Mouse (Mus musculus) intestine, embryonic 16.5 days (tissue): ENCODE results near the gene Adamts14. TPM values are rescaled to one million over a fixed set of nuclear protein-coding genes. Genes with fewer than 3 reads are reported as not detected.

Experiments
- ATAC-seq: fragments of 200-750 bp; cut with Nextera tagmentation; 2 replicates; pipeline ENCODE4 v1.8.0; 2017; ENCODE audit warnings: moderate TSS enrichment, moderate library complexity
- H3K27ac ChIP-seq: fragments of 300-500 bp; sonication (generic); 2 replicates; pipeline ENCODE4 v1.5.1; 2014; ENCODE audit warnings: mild to moderate bottlenecking, low read length
- H3K27me3 ChIP-seq: fragments of 300-500 bp; sonication (generic); replicated peaks from 2 replicates; pipeline ENCODE4 v1.6.1; 2014; ENCODE audit warnings: low read length, control low read depth, mixed read lengths; ENCODE audit not compliant: control insufficient read depth, insufficient read depth
- H3K36me3 ChIP-seq: fragments of 300-500 bp; sonication (generic); 2 replicates; pipeline ENCODE4 v1.6.1; 2014; ENCODE audit warnings: low read length, control low read depth; ENCODE audit not compliant: control insufficient read depth, insufficient read depth
- H3K4me1 ChIP-seq: fragments of 300-500 bp; sonication (generic); 2 replicates; pipeline ENCODE4 v1.6.1; 2014; ENCODE audit warnings: low read length, control low read depth, mixed read lengths; ENCODE audit not compliant: control insufficient read depth, insufficient read depth
- H3K4me2 ChIP-seq: fragments of 300-500 bp; sonication (generic); 2 replicates; pipeline ENCODE4 v1.6.1; 2014; ENCODE audit warnings: low read depth, low read length, control low read depth
- H3K4me3 ChIP-seq: fragments of 300-500 bp; sonication (generic); 2 replicates; pipeline ENCODE4 v1.5.1; 2014; ENCODE audit warnings: mild to moderate bottlenecking, low read length
- H3K9ac ChIP-seq: fragments of 300-500 bp; sonication (generic); 2 replicates; pipeline ENCODE4 v1.6.1; 2014; ENCODE audit warnings: low read depth, low read length
- H3K9me3 ChIP-seq: fragments of 300-500 bp; sonication (generic); 2 replicates; pipeline ENCODE4 v1.6.1; 2016; ENCODE audit warnings: low read length, control low read depth; ENCODE audit not compliant: control insufficient read depth
- WGBS: fragments of 180-500 bp; shearing (Covaris S2); extraction: QIAGEN DNeasy Blood & Tissue Kit; methylation state at CpG from one replicate; pipeline ENCODE4 v1.1.7; 2014; 5-methylcytosine and 5-hydroxymethylcytosine counted together
- polyA plus RNA-seq: library from polyadenylated mRNA; unstranded; fragments of >200 nt; fragmentation: Nextera tagmentation; extraction: Ambion mirVana; gene quantifications from 2 replicates; pipeline ENCODE4 v1.2.1, GENCODE M21; 2015

Adamts14 gene
- polyA plus RNA-seq, 1 experiment from 2014 or later = 0.75 TPM

GRCm38 (mm10) chr10:61203930-61204329 is 69.3 kb downstream of the Adamts14 start:
- Histone ChIP-seq H3K27me3 (no peaks in the 10 kb centered on the region), H3K9ac (no peak overlapping the region), H3K27ac (no peak overlapping the region), H3K4me1 (no peaks in the 10 kb centered on the region), H3K4me3 (no peak overlapping the region), H3K4me2 (no peak overlapping the region), H3K36me3 (no peaks in the 10 kb centered on the region), H3K9me3 (no peaks in the 10 kb centered on the region)
- 68% methylated on average over 3 of the region's 3 CpGs for WGBS
- ATAC-seq = no peak

GRCm38 (mm10) chr10:61201596-61202318 is 71.5 kb downstream of the Adamts14 start:
- 76% methylated on average over 12 of the region's 12 CpGs for WGBS
- ATAC-seq = no peak
- no peak overlapping the region for H3K4me2 ChIP-seq
- no peaks in the 10 kb centered on the region for H3K9me3 ChIP-seq
- H3K9ac ChIP-seq = no peak overlapping the region
- H3K27me3 ChIP-seq = no peaks in the 10 kb centered on the region
- no peak overlapping the region for H3K27ac ChIP-seq
- no peaks in the 10 kb centered on the region for H3K4me1 ChIP-seq
- no peaks in the 10 kb centered on the region for H3K36me3 ChIP-seq
- no peak overlapping the region for H3K4me3 ChIP-seq

GRCm38 (mm10) chr10:61200998-61201397 is 72.2 kb downstream of the Adamts14 start:
- no peak for ATAC-seq
- no peaks in the 10 kb centered on the region for H3K27me3 ChIP-seq
- H3K27ac ChIP-seq = no peak overlapping the region
- WGBS = 59% methylated on average over 9 of the region's 9 CpGs
- no peaks in the 10 kb centered on the region for H3K36me3 ChIP-seq
- no peaks in the 10 kb centered on the region for H3K9me3 ChIP-seq
- no peak overlapping the region for H3K4me3 ChIP-seq
- H3K9ac ChIP-seq = no peak overlapping the region
- H3K4me1 ChIP-seq = no peaks in the 10 kb centered on the region
- no peak overlapping the region for H3K4me2 ChIP-seq

- Histone ChIP-seq H3K4me1 (no peaks in the 10 kb centered on the region), H3K27ac (no peak overlapping the region), H3K9ac (no peak overlapping the region), H3K4me2 (no peak overlapping the region), H3K27me3 (no peaks in the 10 kb centered on the region), H3K9me3 (no peaks in the 10 kb centered on the region), H3K36me3 (no peaks in the 10 kb centered on the region), H3K4me3 (no peak overlapping the region)
- WGBS = 79% methylated on average over 7 of the region's 7 CpGs
- no peak for ATAC-seq
These were observed 72.9 kb downstream of the Adamts14 start for GRCm38 (mm10) chr10:61200232-61200820.

- WGBS = 27% methylated on average over 11 of the region's 11 CpGs
- ATAC-seq = peak; percentile 65
These were observed 73.5 kb downstream of the Adamts14 start for GRCm38 (mm10) chr10:61199566-61200213.

GRCm38 (mm10) chr10:61195718-61196291 is 77.4 kb downstream of the Adamts14 start:
- H3K9ac ChIP-seq = no peak overlapping the region
- no peak overlapping the region for H3K27ac ChIP-seq
- no peaks in the 10 kb centered on the region for H3K36me3 ChIP-seq
- H3K4me2 ChIP-seq = no peak overlapping the region
- H3K4me3 ChIP-seq = no peak overlapping the region
- WGBS = 84% methylated on average over 5 of the region's 5 CpGs
- no peak for ATAC-seq
- H3K4me1 ChIP-seq = no peaks in the 10 kb centered on the region
- H3K9me3 ChIP-seq = no peaks in the 10 kb centered on the region
- no peaks in the 10 kb centered on the region for H3K27me3 ChIP-seq

More at GRCm38 (mm10) chr10:61199566-61200213, 73.5 kb downstream of the Adamts14 start:
- H3K4me3 ChIP-seq = no peak overlapping the region
- no peaks in the 10 kb centered on the region for H3K36me3 ChIP-seq
- no peak overlapping the region for H3K27ac ChIP-seq
- H3K4me1 ChIP-seq = no peaks in the 10 kb centered on the region
- H3K4me2 ChIP-seq = no peak overlapping the region
- no peak overlapping the region for H3K9ac ChIP-seq
- no peaks in the 10 kb centered on the region for H3K9me3 ChIP-seq
- no peaks in the 10 kb centered on the region for H3K27me3 ChIP-seq

- Histone ChIP-seq H3K9ac (no peak overlapping the region), H3K27me3 (no peaks in the 10 kb centered on the region), H3K36me3 (no peaks in the 10 kb centered on the region), H3K4me1 (no peaks in the 10 kb centered on the region), H3K9me3 (no peaks in the 10 kb centered on the region), H3K4me3 (no peak overlapping the region), H3K4me2 (no peak overlapping the region), H3K27ac (no peak overlapping the region)
- WGBS = 59% methylated on average over 8 of the region's 8 CpGs
- no peak for ATAC-seq
These were observed 78.0 kb downstream of the Adamts14 start for GRCm38 (mm10) chr10:61195216-61195615.

GRCm38 (mm10) chr10:61194611-61195010 is 78.6 kb downstream of the Adamts14 start:
- no peak overlapping the region for H3K4me3 ChIP-seq
- H3K27me3 ChIP-seq = no peaks in the 10 kb centered on the region
- H3K36me3 ChIP-seq = no peaks in the 10 kb centered on the region
- H3K4me2 ChIP-seq = no peak overlapping the region
- H3K9me3 ChIP-seq = no peaks in the 10 kb centered on the region
- no peak for ATAC-seq
- no peak overlapping the region for H3K9ac ChIP-seq
- WGBS = 81% methylated on average over 9 of the region's 9 CpGs
- H3K4me1 ChIP-seq = no peaks in the 10 kb centered on the region
- no peak overlapping the region for H3K27ac ChIP-seq

GRCm38 (mm10) chr10:61188010-61188409 is 85.2 kb downstream of the Adamts14 start:
- Histone ChIP-seq H3K9me3 (no peaks in the 10 kb centered on the region), H3K4me3 (no peak overlapping the region), H3K36me3 (no peaks in the 10 kb centered on the region), H3K27ac (no peak overlapping the region), H3K27me3 (no peaks in the 10 kb centered on the region), H3K4me1 (no peaks in the 10 kb centered on the region; the same call in 1 of the 2 replicates), H3K9ac (no peak overlapping the region), H3K4me2 (no peak overlapping the region)
- WGBS = 66% methylated on average over 3 of the region's 3 CpGs
- ATAC-seq = no peak
